Mouse (Mus musculus) splenic B cell, adult 2 months (primary cell): ENCODE data around the gene 0610030E20Rik.

ENCODE experiments used
- DNase-seq: peaks from one replicate; pipeline ENCODE4 v3.0.0-alpha.2; 2011; ENCODE audit warnings: low read depth, low spot score
- H3K27me3 ChIP-seq: 2 replicates; pipeline ENCODE4 v1.6.1; 2012; ENCODE audit warnings: mild to moderate bottlenecking, low read length, moderate library complexity, mixed read lengths; ENCODE audit not compliant: control insufficient read depth, poor library complexity, insufficient read depth, severe bottlenecking
- H3K36me3 ChIP-seq: 2 replicates; pipeline ENCODE4 v1.6.1; 2012; ENCODE audit warnings: mild to moderate bottlenecking, low read length, moderate library complexity, mixed read lengths; ENCODE audit not compliant: control insufficient read depth, poor library complexity, insufficient read depth, severe bottlenecking

The 0610030E20Rik gene

DNA sequence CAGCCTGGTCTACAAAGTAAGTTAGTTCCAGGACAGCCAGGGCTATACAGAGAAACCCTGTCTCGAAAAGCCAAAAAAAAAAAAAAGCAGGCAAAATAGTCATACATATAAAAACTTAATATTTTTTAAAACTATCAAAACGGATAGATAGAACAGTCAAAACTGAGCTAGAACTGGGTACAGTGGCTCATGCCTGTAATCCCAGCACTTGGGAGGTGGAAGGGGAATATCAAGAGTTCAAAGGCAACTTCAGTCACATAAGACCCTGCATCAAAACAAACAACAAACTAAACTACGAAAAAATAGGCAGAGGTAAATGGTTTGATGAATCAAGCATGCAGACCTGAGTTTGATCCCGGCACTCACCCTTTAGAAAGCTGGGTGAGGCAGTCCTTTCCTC lies 17.0 kb upstream of the 0610030E20Rik start:
- Histone ChIP-seq H3K27me3 (no peaks in the 10 kb centered on the region), H3K36me3 (peaks cover 22% of the 10 kb centered on the region)
- no peak for DNase-seq

DNA sequence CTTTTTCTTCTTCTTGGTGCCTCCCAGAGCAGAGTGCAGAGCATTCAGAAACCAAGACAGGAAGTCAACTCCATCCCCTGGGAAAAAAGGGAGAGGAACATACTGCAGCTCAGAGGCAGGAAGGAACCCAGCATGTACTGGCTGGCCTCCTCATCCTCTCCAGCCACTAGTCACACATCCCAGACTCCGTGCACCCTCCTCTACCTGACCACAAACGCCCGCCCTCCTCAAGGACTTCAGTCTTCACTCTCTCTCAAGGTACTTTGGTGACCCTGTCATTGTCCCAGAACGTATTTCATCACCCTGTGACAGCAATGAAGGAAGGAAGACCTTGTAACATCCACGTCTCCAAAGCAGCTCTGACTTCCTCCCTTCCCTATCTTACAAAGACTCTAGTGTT lies 14.0 kb upstream of the 0610030E20Rik start:
- Histone ChIP-seq H3K36me3 (peaks cover 24% of the 10 kb centered on the region), H3K27me3 (no peaks in the 10 kb centered on the region)
- DNase-seq = no peak

GRCm38 (mm10) chr6:72340481-72340880 lies 6.6 kb upstream of the 0610030E20Rik start:
- Histone ChIP-seq H3K27me3 (no peaks in the 10 kb centered on the region), H3K36me3 (peaks cover 11% of the 10 kb centered on the region)
- no peak for DNase-seq

GRCm38 (mm10) chr6:72344396-72345073 lies 2.6 kb upstream of the 0610030E20Rik start:
- Histone ChIP-seq H3K36me3 (peaks cover 5% of the 10 kb centered on the region), H3K27me3 (no peaks in the 10 kb centered on the region)
- peak; percentile 24 for DNase-seq

DNA sequence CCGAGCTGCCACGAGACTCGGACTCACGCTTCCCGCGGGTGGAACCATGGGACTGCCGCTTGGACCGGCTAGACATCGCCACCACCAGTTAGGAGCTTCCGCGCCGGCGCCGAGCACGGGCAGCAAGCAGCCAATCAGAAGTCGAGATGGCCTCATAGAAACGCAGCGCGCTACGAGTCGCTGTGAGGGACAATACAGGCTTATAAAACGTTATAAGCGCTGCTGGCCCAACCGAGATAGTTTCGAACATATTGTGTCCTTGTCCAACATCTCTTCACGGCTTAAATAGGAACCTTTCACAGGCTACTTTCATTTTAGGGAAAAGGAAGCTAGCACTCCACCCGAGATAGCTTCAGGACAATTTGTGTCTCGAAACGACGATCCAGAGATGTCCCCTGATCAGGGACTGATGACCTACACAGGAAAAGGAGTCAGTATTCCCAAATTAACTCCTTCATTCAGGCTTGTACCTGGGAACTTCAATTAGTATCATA lies 2.0 kb upstream of the 0610030E20Rik start, which contains the start of gene Usp39:
TSS of gene Usp39 (minus strand) at position 111 of the 494 bp plus-strand sequence.
- H3K27me3 ChIP-seq = no peaks in the 10 kb centered on the region
- peak; percentile 95 for DNase-seq
- peaks cover 6% of the 10 kb centered on the region for H3K36me3 ChIP-seq

DNA sequence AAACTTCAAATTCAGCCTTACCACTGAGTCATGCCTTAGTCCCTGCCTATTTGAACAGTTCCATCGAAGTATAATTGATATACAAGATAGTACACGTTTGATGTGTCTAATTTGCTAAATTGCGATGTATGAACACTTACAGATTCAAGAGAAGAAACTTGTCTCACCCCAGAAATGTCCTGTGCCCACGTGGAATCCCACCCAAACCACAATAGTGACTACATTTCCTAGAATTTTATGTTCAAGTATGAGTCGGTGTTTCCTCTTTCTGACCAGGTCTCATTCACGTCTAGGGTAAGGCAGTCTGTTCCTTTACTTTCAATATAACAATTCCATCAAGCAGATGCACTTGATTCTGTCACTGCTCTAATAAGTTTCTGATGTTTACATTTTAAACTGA lies 1.5 kb upstream of the 0610030E20Rik start:
- DNase-seq = no peak
- Histone ChIP-seq H3K27me3 (no peaks in the 10 kb centered on the region), H3K36me3 (peaks cover 4% of the 10 kb centered on the region)

GRCm38 (mm10) chr6:72346261-72346660 lies 856 bp upstream of the 0610030E20Rik start:
- DNase-seq = no peak
- Histone ChIP-seq H3K36me3 (peaks cover 4% of the 10 kb centered on the region), H3K27me3 (no peaks in the 10 kb centered on the region)

GRCm38 (mm10) chr6:72348411-72348810 lies 1.3 kb downstream of the 0610030E20Rik start:
- H3K27me3 ChIP-seq = no peaks in the 10 kb centered on the region
- DNase-seq = no peak
- peaks cover 4% of the 10 kb centered on the region for H3K36me3 ChIP-seq

DNA sequence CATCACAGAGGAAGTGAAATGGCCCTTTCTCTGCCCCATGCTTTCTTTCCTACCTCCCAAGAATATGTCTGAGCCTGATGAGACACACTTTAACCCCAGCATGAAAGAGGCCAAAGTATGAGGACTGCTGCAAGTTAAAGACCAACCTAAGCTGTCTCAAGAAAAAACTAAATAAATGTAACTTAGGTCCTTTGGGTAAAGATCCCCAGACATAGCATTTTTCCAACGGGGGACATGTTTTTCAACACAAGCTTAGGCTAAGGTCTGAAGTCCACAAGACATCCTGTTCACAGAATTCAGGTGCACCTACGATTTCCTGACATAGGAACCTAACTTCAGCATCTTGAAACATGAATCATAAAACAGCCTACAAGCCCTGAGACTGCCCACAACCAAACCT lies 3.1 kb downstream of the 0610030E20Rik start:
- Histone ChIP-seq H3K27me3 (no peaks in the 10 kb centered on the region), H3K36me3 (peaks cover 4% of the 10 kb centered on the region; the same call in 1 of the 2 replicates)
- no peak for DNase-seq

DNA sequence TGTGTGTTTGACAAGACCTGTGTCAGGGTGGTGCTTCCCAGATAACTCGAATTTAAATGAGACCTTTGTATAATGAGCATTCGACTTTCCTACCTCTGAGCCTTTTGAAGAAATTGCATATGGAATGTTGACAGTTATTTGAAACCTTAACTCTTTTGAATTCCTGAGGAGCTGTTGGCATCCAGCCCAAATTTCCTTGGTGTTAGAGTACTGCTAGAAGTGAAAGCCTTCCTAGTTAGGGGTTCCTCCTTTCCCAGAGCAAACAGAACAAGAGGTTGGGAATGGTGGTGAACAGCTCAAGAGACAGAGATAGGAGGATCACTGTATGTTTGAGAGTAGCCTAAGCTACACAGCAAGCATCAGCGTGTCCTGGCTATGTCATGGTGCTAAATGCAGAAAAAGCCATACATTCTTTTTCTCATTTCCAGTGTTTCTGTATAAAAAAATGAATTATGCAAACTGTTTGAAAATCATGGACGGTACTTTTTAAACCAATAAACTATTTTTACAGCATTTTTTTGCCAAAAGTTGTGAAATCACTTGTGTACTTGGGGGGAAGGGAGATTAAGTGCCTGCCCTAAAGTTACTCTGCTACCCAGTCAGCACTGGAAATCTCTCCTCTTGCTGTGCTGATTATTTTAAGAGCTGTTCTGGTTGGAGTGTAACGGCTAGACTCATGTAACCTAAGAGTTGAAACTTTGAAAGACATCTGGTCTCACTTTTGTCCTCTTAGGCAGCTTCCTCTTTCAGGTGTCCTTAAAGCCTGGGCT lies 5.7 kb downstream of the 0610030E20Rik start:
- no peak for DNase-seq
- Histone ChIP-seq H3K27me3 (no peaks in the 10 kb centered on the region), H3K36me3 (peaks cover 4% of the 10 kb centered on the region; the same call in 1 of the 2 replicates)

DNA sequence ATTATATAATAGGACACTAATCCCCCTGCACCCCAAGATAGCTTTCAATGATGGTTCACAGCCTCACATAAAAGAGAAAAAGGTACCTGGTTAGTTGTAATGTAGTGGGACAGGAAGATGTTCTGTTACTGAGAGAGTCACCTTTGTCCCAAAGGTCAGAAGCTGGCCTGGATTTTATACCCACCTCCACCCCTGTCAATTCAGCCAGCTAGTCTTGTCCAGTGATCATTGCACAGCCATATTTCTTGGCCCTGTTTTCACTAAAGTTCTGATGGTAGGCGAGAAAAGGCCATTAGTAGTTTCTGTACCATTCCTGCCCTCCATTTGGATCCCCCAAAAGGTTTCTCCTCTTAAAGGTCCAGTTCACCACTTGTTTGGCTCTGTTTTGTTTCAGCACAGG lies 6.9 kb downstream of the 0610030E20Rik start:
- no peak for DNase-seq
- no peaks in the 10 kb centered on the region for H3K27me3 ChIP-seq
- H3K36me3 ChIP-seq = peaks cover 1% of the 10 kb centered on the region; the same call in 1 of the 2 replicates

GRCm38 (mm10) chr6:72355066-72355911 lies 8.2 kb downstream of the 0610030E20Rik start, which contains the start of gene Tmem150a:
Tmem150a (plus strand) TSS chr6:72355447.
- DNase-seq = peak; percentile 69
- Histone ChIP-seq H3K27me3 (no peaks in the 10 kb centered on the region), H3K36me3 (peaks cover 2% of the 10 kb centered on the region; the same call in 1 of the 2 replicates)

DNA sequence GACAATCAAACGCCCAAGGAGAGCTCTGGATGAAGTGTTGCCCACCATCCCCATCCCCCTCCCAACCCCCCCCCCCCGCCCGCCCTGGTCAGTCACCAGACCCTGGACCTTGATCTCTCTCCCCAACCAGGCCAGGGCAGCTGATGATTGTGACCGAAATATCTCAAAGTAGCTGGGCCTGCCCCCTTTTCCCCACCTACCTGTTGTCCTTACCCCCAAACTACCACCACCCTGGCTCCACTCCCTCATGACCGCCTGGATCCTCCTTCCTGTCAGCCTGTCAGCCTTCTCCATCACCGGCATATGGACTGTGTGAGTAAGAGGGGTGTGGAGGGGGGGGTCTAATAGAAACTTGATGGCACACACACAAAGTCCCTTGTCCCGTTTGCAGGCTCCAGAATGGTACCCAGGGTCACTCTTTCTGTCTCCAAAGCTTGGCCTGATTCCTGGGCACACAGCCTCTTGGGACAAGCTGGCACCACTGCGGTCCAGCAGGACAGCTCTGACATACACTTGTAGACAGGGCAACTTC lies 8.9 kb downstream of the 0610030E20Rik start:
- 0 out of 2 replicates have a peak, but pooled peaks cover 2% of the 10 kb centered on the region for H3K36me3 ChIP-seq
- DNase-seq = no peak
- no peaks in the 10 kb centered on the region for H3K27me3 ChIP-seq
